Mouse (Mus musculus) ES-Bruce4 (cell line): ENCODE data around the gene Fam110c.

Experiments
- CTCF ChIP-seq: IDR thresholded peaks from one replicate; pipeline ENCODE4 v1.8.1; 2011; ENCODE audit warnings: low read depth, low read length
- POLR2A ChIP-seq: IDR thresholded peaks from one replicate; pipeline ENCODE4 v1.8.1; 2011; ENCODE audit warnings: low read length; ENCODE audit not compliant: insufficient read depth

- TF ChIP-seq CTCF (no peak), POLR2A (no peak)
Measured at GRCm38 (mm10) chr12:31083407-31083806, 9.7 kb downstream of the Fam110c start.
